Mouse (Mus musculus): Measurements from ENCODE around the gene Tprg.

GRCm38 (mm10) chr16:25376720-25377373 is 90.2 kb downstream of the Tprg start:
- TF ChIP-seq CTCF (IDR thresholded peaks at IDR 0.05; ENCODE audit: borderline replicate concordance, control insufficient read depth, extremely low read depth, insufficient read depth, low read length, poor library complexity) (no peak), POLR2A (IDR thresholded peaks at IDR 0.05; ENCODE audit: control insufficient read depth, extremely low read depth, insufficient read depth, low read length, poor library complexity) (no peak)
